Mouse (Mus musculus) ES-Bruce4 (cell line): ENCODE results near the gene Zfp423.
A peak's percentile ranks its signal among the peaks of the same experiment; 100 is the strongest.

Experiments
- CTCF ChIP-seq: IDR thresholded peaks from one replicate; pipeline ENCODE4 v1.8.1; 2011; ENCODE audit warnings: low read depth, low read length
- POLR2A ChIP-seq: IDR thresholded peaks from one replicate; pipeline ENCODE4 v1.8.1; 2011; ENCODE audit warnings: low read length; ENCODE audit not compliant: insufficient read depth

DNA sequence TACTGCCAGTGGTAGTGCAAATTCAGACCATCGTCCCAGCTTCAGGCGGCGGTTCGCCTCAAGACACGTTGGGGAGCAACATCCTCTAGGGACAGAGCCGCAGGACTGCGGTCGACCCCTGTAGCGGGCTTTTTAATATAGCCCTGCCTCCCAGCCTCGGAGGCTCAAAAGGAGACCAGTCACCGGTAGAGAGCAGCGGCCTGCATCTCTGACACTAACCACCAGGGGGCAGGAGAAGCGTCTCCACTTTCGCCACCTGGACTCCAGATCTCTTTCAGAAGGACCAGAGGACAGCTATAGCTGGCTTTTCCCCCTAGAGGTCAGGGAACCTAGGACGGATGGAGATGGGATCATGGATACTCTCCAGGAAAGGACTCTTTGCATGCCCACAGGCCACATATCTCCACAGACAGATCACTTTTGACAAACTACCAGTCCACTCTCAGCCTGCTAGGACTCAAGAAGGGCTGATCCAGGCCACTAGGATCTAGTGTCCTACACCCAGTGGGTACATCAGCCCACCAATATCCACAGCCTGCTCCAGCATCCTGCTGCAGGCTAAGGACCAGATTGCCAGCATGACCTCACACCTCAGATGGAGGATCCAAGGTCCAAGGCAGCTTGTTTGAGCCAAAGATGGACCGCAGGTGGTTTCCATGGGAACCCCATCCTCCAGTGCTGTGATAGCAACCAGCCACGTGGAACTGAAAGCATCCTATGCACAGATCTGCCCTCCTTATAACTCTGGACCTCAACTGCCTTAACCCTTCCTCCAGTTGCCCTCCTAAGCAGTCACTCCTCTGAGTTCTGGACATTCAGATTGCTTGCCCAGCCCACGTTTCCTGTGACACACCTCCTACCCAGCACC lies 295.8 kb downstream of the Zfp423 start:
- no peak for TF ChIP-seq POLR2A
- TF ChIP-seq CTCF = peak; percentile 88
